In the genomic region with DNA sequence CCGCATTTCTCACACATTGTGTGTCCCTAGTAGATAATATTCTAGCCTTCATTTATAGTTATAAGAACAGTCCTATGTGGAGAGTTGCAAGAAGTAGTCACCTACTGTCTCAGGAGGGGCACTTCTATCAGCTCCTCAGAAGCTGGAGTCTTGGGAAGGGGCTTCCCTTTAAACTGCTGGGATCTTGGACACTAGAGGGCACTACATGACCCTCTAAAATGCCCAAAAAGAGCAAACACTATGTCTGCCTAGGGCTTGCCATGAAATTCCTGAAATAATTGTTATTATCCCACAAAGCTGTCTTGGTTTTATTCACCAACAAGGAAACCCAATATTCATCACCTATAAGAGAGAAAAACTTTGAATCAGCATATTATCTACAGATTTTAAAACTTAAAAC, we compare ENCODE assay signal across 9 mouse cellular contexts.
DNase-seq lines count a peak whose midpoint lies in the region; ATAC-seq and TF ChIP-seq lines count a peak whose summit lies in the region.
"Had no signal": no experiment of that assay in that cellular context is flagged by ENCODE, and none has a peak within 500 bp of the region (broad histone marks: within the 10 kb centered on the region; RNA-seq: fewer than 3 reads in every experiment).

No protein-coding gene starts in this region.

- no peak for TF ChIP-seq POLR2A in kidney, adult 2 months (IDR thresholded peaks at IDR 0.05; ENCODE audit: low read depth, low read length)

- WGBS in kidney, adult 2 months: 91% methylated on average over 1 of the region's 1 CpGs

- H3K4me1 ChIP-seq in kidney, adult 2 months (ENCODE audit: control insufficient read depth, insufficient read depth, low read length): no peaks in the 10 kb centered on the region

- no peak for DNase-seq in kidney, adult 2 months
- DNase-seq in kidney, adult 8-10 months: no peak
- DNase-seq in right cerebral cortex, postnatal 10 days (ENCODE audit: low spot score in 2 of 2): peak; percentile 38 to 50
- DNase-seq in right cerebral cortex, postnatal 14 days: no peak
- peak; percentile 82 for DNase-seq in embryo, embryonic 11 days
- DNase-seq in retina, embryonic 14.5 days (ENCODE audit: low spot score): peak; percentile 77

- ATAC-seq in monocyte, adult 5-6 weeks (replicated peaks; ENCODE audit: insufficient number of reproducible peaks, low FRiP score, low TSS enrichment, poor library complexity, severe bottlenecking): no peak
- ATAC-seq in inflammation-experienced regulatory T-cells, adult 6 months: no peak

- no peak overlapping the region for H3K4me3 ChIP-seq in kidney, adult 2 months (ENCODE audit: insufficient read depth, low read depth, low read length)
- H3K4me3 ChIP-seq: erythroblast, embryonic 14.5 days had no signal

- H3K36me3 ChIP-seq in kidney, adult 2 months (ENCODE audit: control insufficient read depth, insufficient read depth, low read length): no peaks in the 10 kb centered on the region

- TF ChIP-seq CTCF in kidney, adult 2 months (conservative IDR thresholded peaks at IDR 0.05; ENCODE audit: insufficient read depth, insufficient read length, low read depth, low read length): 0 out of 2 replicates have a peak, but pooled peaks have one; percentile 19

- H3K27me3 ChIP-seq in kidney, adult 2 months (replicated peaks; ENCODE audit: control insufficient read depth, insufficient read depth, low read length): no peaks in the 10 kb centered on the region

- no peak overlapping the region for H3K27ac ChIP-seq in kidney, adult 2 months (ENCODE audit: insufficient read depth, low read depth, low read length)

Comparison
In these comparisons a context has a peak if more than half of its experiments do, and no peak if none do; other contexts are left out.
1. DNase-seq: peak in right cerebral cortex, postnatal 10 days (2 of 2), embryo, embryonic 11 days (single experiment) and retina, embryonic 14.5 days (single experiment); none in kidney, adult 2 months (single experiment), kidney, adult 8-10 months (0 of 2) and right cerebral cortex, postnatal 14 days (single experiment).